Mouse (Mus musculus): ENCODE data around the gene Taf5. TPM values are rescaled to one million over a fixed set of nuclear protein-coding genes. Genes with fewer than 3 reads are reported as not detected.
A peak's percentile ranks its signal among the peaks of the same experiment; 100 is the strongest.

The Taf5 gene
- polyA plus RNA-seq, 1 experiment: 0.86 TPM

DNA sequence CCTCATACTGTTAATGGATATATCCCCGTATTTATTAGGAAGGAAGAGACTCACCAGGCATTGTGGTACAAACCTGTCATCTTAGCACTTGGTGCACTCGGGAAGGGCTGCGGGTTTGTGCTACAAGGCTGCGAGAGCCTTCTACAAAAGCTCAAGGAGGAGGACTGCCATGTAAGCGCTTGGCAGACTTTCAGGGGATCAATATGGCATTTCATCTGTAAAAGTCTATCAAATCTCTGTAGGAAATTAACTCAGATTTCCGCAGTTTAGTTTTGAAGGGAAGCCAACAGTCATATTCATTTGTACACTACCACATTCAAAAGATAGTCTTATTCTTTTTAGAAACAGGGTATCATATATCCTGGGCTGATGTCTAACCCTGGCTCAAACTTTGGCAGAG, 35.8 kb upstream of the Taf5 start:
- TF ChIP-seq GATA1 (IDR thresholded peaks at IDR 0.05; ENCODE audit: low read length): no peak
- TF ChIP-seq TAL1 (IDR thresholded peaks at IDR 0.05; ENCODE audit: low read length): no peak
- Histone ChIP-seq H3K4me3 (replicated peaks) (no peak overlapping the region), H3K9me3 (ENCODE audit: control insufficient read depth, low read length) (no peaks in the 10 kb centered on the region)

DNA sequence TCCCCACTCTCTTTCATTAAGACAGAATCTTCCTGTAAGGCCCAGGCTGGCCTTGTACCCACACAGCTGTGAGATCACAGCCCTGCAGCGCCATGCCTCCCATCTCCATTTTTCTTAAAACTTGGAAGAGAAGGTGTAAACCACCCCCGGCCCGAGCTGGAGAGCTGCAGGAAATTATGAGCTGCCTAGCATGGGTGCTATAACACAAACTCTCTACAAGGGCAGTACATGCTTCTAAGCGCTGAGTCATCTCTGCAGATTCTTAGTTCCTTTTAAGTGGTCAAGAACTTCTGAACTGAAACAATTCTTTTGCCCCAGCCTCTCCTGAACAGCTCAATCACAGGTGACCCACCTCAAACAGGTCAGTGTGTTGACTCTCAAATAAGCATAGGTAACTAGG, 32.6 kb upstream of the Taf5 start:
- H3K4me1 ChIP-seq (ENCODE audit: control insufficient read depth): no peaks in the 10 kb centered on the region
- H3K27me3 ChIP-seq (ENCODE audit: control insufficient read depth): no peaks in the 10 kb centered on the region
- H3K4me3 ChIP-seq (replicated peaks): no peak overlapping the region
- H3K36me3 ChIP-seq (ENCODE audit: control insufficient read depth): peaks cover 54% of the 10 kb centered on the region
- no peaks in the 10 kb centered on the region for H3K9me3 ChIP-seq (ENCODE audit: control insufficient read depth, low read length)
- no peak for TF ChIP-seq TAL1 (IDR thresholded peaks at IDR 0.05; ENCODE audit: low read length)
- TF ChIP-seq GATA1 (IDR thresholded peaks at IDR 0.05; ENCODE audit: low read length): no peak

More for the DNA sequence above, 35.8 kb upstream of the Taf5 start:
- Histone ChIP-seq H3K4me1 (ENCODE audit: control insufficient read depth) (no peaks in the 10 kb centered on the region), H3K27me3 (ENCODE audit: control insufficient read depth) (no peaks in the 10 kb centered on the region), H3K36me3 (ENCODE audit: control insufficient read depth) (peaks cover 34% of the 10 kb centered on the region)

DNA sequence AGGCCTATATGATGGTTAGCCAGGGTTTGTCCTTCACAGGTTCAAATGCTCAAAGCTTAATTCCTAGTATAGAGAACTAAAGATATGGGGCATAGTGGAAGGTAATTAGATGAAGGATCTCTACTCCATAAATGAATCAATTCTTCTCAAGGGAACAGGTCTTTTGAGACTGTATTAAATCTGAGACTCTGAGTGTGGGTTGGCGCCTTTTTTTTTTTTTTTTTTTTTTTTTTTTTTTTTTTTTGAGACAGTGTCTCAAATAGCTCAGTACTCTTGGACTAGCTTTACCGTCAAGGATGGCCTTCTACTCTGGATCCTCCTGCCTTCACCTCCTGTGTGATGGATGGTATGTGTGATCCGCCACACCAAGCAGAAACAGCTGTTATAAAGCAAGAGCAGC, 30.9 kb upstream of the Taf5 start:
- Histone ChIP-seq H3K36me3 (ENCODE audit: control insufficient read depth) (peaks cover 68% of the 10 kb centered on the region), H3K9me3 (ENCODE audit: control insufficient read depth, low read length) (no peaks in the 10 kb centered on the region), H3K27me3 (ENCODE audit: control insufficient read depth) (no peaks in the 10 kb centered on the region), H3K4me3 (replicated peaks) (no peak overlapping the region), H3K4me1 (ENCODE audit: control insufficient read depth) (no peaks in the 10 kb centered on the region)
- TF ChIP-seq GATA1 (IDR thresholded peaks at IDR 0.05; ENCODE audit: low read length) (no peak), TAL1 (IDR thresholded peaks at IDR 0.05; ENCODE audit: low read length) (no peak)

DNA sequence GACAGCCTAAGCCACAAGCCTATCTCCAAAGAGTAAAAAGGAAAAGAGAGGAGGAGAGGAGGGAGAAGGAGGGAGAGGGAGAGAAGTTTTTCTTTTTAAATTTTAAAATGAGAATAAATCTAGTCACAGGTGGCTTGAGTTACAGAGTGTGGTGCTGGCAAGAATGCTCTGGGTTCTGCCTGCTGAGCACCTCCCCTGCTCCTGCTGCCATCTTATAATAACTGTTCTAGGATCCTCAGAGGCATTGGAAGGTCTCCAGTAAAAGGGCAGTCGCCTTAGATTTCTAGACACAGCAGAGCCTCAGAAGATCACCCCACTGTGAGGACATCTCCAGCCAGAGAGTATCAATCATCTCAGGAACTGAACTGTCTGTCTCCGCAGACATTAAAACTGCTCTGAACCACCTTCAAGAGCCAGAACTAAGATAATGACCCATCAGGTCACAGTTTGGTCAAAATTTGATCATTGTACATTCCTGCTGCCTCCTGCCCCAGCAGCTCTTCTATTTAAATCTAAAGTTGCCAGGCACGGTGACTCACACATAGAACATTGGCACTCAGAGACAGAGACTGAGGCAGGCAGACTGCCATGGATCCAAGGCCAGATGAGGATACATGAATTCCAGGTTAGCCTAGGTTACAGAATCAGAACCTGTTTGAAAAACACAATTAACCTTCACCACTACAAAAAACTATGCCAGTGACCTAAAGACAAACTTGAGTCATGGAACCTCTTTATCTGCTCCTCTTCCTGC, 26.6 kb upstream of the Taf5 start:
- TF ChIP-seq GATA1 (IDR thresholded peaks at IDR 0.05; ENCODE audit: low read length): no peak
- Histone ChIP-seq H3K27me3 (ENCODE audit: control insufficient read depth) (no peaks in the 10 kb centered on the region), H3K9me3 (ENCODE audit: control insufficient read depth, low read length) (no peaks in the 10 kb centered on the region), H3K4me3 (replicated peaks) (no peak overlapping the region), H3K4me1 (ENCODE audit: control insufficient read depth) (no peaks in the 10 kb centered on the region), H3K36me3 (ENCODE audit: control insufficient read depth) (peaks cover 57% of the 10 kb centered on the region)

DNA sequence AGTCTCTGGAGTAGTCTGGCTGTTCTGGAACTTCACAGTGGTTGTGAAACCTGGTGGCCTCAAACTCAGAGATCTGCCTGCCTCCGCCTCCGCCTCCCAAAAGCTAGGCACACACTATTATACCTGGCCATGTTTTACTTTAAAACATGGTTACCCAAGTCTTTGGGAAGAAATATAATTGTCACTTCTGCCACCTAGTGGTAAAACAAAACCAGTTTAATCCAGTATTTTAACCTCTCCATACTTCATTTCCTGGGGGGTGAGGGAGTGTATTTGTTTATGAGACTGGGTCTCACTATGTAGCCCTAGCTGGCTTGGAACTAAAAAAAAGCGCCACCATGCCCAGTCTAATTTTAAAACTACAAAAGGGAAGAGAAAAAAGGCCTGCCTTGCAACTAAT, 23.9 kb upstream of the Taf5 start:
- peaks cover 60% of the 10 kb centered on the region for H3K36me3 ChIP-seq (ENCODE audit: control insufficient read depth)
- H3K4me3 ChIP-seq (replicated peaks): no peak overlapping the region
- H3K27me3 ChIP-seq (ENCODE audit: control insufficient read depth): no peaks in the 10 kb centered on the region
- TF ChIP-seq TAL1 (IDR thresholded peaks at IDR 0.05; ENCODE audit: low read length) (no peak), GATA1 (IDR thresholded peaks at IDR 0.05; ENCODE audit: low read length) (no peak)
- no peaks in the 10 kb centered on the region for H3K9me3 ChIP-seq (ENCODE audit: control insufficient read depth, low read length)
- H3K4me1 ChIP-seq (ENCODE audit: control insufficient read depth): peaks cover 1% of the 10 kb centered on the region; the same call in 1 of the 2 replicates

DNA sequence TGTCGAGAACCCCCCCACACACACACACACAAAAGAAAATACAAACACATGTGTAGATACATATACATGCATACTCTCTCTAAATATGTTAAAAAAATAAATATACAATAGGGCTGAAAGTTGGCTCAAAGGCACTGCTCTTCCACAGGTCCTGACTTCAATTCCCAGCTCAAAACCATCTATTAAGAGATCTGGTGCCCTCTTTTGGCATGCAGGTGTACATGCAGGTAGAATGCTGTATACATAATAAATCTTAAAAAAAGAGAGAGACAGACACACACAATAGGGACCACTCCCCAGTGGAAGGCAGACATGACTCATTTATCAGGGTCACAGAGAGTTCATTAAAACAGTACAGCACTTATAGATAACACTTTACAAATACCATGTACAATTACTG, 21.2 kb upstream of the Taf5 start:
- TF ChIP-seq TAL1 (IDR thresholded peaks at IDR 0.05; ENCODE audit: low read length) (no peak), GATA1 (IDR thresholded peaks at IDR 0.05; ENCODE audit: low read length) (no peak)
- no peaks in the 10 kb centered on the region for H3K9me3 ChIP-seq (ENCODE audit: control insufficient read depth, low read length)
- H3K27me3 ChIP-seq (ENCODE audit: control insufficient read depth): no peaks in the 10 kb centered on the region
- no peak overlapping the region for H3K4me3 ChIP-seq (replicated peaks)
- peaks cover 39% of the 10 kb centered on the region for H3K36me3 ChIP-seq (ENCODE audit: control insufficient read depth)
- peaks cover 27% of the 10 kb centered on the region for H3K4me1 ChIP-seq (ENCODE audit: control insufficient read depth)

DNA sequence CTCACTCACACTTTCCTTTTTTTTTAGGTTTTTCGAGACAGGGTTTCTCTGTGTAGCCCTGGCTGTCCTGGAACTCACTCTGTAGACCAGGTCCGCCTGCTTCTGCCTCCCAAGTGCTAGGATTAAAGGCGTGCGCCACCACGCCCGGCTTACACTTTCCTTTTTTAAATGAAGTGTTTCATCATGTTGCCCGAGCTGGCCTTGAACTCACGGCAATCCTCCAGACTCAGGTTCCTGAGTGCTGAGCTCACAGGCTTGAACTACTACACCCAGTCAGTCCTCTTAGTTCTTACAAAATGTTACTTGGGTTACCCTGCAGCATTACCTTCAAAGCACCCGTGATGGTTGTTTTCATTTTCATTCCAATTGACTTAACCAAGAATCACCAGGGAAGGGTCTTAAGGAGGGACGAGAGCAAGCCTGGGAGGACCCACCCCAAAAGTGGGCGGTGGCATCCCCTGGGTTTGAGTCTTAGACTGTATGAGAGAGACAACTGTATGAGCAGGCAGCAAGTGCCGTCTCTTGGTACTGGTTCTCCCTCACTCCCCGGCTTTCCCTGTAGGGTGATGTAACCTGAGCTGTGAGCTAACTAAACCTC, 20.2 kb upstream of the Taf5 start:
- Histone ChIP-seq H3K4me1 (ENCODE audit: control insufficient read depth) (peaks cover 27% of the 10 kb centered on the region), H3K4me3 (replicated peaks) (no peak overlapping the region), H3K9me3 (ENCODE audit: control insufficient read depth, low read length) (no peaks in the 10 kb centered on the region), H3K27me3 (ENCODE audit: control insufficient read depth) (no peaks in the 10 kb centered on the region), H3K36me3 (ENCODE audit: control insufficient read depth) (peaks cover 36% of the 10 kb centered on the region)
- TF ChIP-seq TAL1 (IDR thresholded peaks at IDR 0.05; ENCODE audit: low read length) (no peak), GATA1 (IDR thresholded peaks at IDR 0.05; ENCODE audit: low read length) (no peak)

DNA sequence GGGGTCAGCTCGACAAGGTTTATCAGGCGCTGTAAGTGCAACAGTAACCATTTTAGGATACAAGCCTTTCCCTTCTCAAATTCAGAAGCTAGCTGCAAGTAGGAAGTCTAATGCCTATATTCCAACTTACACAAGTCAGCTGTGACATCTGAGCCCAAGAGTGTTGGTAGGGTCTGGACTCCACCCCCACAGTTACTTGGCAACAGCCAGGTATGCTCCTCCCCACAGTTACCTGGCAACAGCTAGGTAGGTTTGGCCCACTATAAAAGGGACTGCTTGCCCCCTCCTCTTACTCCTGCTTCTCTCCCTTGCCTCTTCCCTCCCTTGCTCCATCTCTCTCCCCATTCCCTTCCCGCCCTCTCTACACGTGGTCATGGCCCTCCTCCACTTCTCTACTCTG, 18.5 kb upstream of the Taf5 start:
- TF ChIP-seq GATA1 (IDR thresholded peaks at IDR 0.05; ENCODE audit: low read length) (no peak), TAL1 (IDR thresholded peaks at IDR 0.05; ENCODE audit: low read length) (no peak)
- no peaks in the 10 kb centered on the region for H3K9me3 ChIP-seq (ENCODE audit: control insufficient read depth, low read length)
- H3K27me3 ChIP-seq (ENCODE audit: control insufficient read depth): no peaks in the 10 kb centered on the region
- peaks cover 31% of the 10 kb centered on the region for H3K36me3 ChIP-seq (ENCODE audit: control insufficient read depth)
- H3K4me3 ChIP-seq (replicated peaks): peak overlapping the region; percentile 29
- peaks cover 27% of the 10 kb centered on the region for H3K4me1 ChIP-seq (ENCODE audit: control insufficient read depth)

DNA sequence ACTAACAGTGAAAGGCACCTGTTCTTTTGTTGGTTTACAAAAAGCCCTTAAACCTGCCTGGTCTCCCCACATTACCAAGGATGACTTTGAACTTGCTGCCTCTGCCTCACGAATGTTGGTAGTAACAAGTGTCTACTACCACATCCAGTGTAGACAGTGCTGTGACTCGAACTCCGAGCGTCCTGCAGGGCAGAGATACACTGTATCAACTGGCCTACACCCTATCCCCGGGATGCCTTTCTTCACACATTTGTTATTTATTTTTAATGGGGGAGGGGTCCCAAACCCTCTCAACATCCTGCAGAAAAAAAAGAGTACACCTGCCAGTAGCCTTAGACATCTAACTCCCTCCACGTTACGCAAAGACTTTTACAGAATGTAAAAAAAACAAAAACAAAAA, 17.7 kb upstream of the Taf5 start:
- Histone ChIP-seq H3K4me1 (ENCODE audit: control insufficient read depth) (peaks cover 27% of the 10 kb centered on the region), H3K4me3 (replicated peaks) (peak overlapping the region; percentile 77), H3K27me3 (ENCODE audit: control insufficient read depth) (no peaks in the 10 kb centered on the region), H3K9me3 (ENCODE audit: control insufficient read depth, low read length) (no peaks in the 10 kb centered on the region), H3K36me3 (ENCODE audit: control insufficient read depth) (peaks cover 26% of the 10 kb centered on the region)
- TF ChIP-seq GATA1 (IDR thresholded peaks at IDR 0.05; ENCODE audit: low read length): no peak
- TF ChIP-seq TAL1 (IDR thresholded peaks at IDR 0.05; ENCODE audit: low read length): no peak

All from erythroblast, embryonic 14.5 days (primary cell).